Mouse (Mus musculus) cerebellum, adult 18-20 months (tissue): ENCODE results near the gene Crcp.
A peak's percentile ranks its signal among the peaks of the same experiment; 100 is the strongest.

Experiments used
- DNase-seq, 2 experiments: peaks; one replicate each; pipeline ENCODE4 v3.0.0; 2021

Crcp gene

GRCm38 (mm10) chr5:130029142-130029897 lies at the start of gene Crcp, which contains the start of gene Asl:
Gene Crcp, plus strand, starts transcription at chr5:130029290.
Gene Asl, minus strand, starts transcription at chr5:130029247.
- peak; percentile 91 to 94 for DNase-seq

- no peak for DNase-seq
Observed at GRCm38 (mm10) chr5:129980216-129980615, 48.9 kb upstream of the Crcp start.

GRCm38 (mm10) chr5:129989376-129989775 lies 39.7 kb upstream of the Crcp start:
- DNase-seq: no peak

GRCm38 (mm10) chr5:129991898-129992297 lies 37.2 kb upstream of the Crcp start:
- DNase-seq: no peak

- DNase-seq: no peak
Observed at GRCm38 (mm10) chr5:129993374-129993773, 35.7 kb upstream of the Crcp start.

GRCm38 (mm10) chr5:129994989-129995388 lies 34.1 kb upstream of the Crcp start:
- no peak for DNase-seq

- no peak for DNase-seq
Observed at GRCm38 (mm10) chr5:129997700-129998099, 31.4 kb upstream of the Crcp start.

GRCm38 (mm10) chr5:129999097-129999496 lies 30.0 kb upstream of the Crcp start:
- peak; percentile 65 to 71 for DNase-seq

- DNase-seq: no peak
Observed at GRCm38 (mm10) chr5:130000735-130001134, 28.4 kb upstream of the Crcp start.

- DNase-seq: no peak
Observed at GRCm38 (mm10) chr5:130001356-130001987, 27.6 kb upstream of the Crcp start.

- peak; percentile 64 to 67 for DNase-seq
Observed at GRCm38 (mm10) chr5:130002301-130003146, 26.6 kb upstream of the Crcp start, which contains the start of gene Gusb. Gene Gusb, minus strand, starts transcription at chr5:130003049.

- DNase-seq: no peak
Observed at GRCm38 (mm10) chr5:130003229-130003628, 25.9 kb upstream of the Crcp start.

- no peak for DNase-seq
Observed at GRCm38 (mm10) chr5:130007344-130007743, 21.7 kb upstream of the Crcp start.

- DNase-seq: no peak
Observed at GRCm38 (mm10) chr5:130008034-130008590, 21.0 kb upstream of the Crcp start.

GRCm38 (mm10) chr5:130009784-130010183 lies 19.3 kb upstream of the Crcp start:
- DNase-seq: no peak

- no peak for DNase-seq
Observed at GRCm38 (mm10) chr5:130010961-130011360, 18.1 kb upstream of the Crcp start.

- DNase-seq: no peak
Observed at GRCm38 (mm10) chr5:130015104-130015503, 14.0 kb upstream of the Crcp start.

- no peak for DNase-seq
Observed at GRCm38 (mm10) chr5:130019461-130019860, 9.6 kb upstream of the Crcp start.

- peak in 1 of 2 experiments; percentile 29 for DNase-seq
Observed at GRCm38 (mm10) chr5:130021361-130021966, 7.6 kb upstream of the Crcp start.

GRCm38 (mm10) chr5:130022366-130022765 lies 6.7 kb upstream of the Crcp start:
- no peak for DNase-seq

- no peak for DNase-seq
Observed at GRCm38 (mm10) chr5:130023067-130023766, 5.9 kb upstream of the Crcp start.
